ENCODE assay signal across 12 mouse cellular contexts in genomic region chr10:70916697-70917096, GRCm38 (mm10).
DNase-seq lines count a peak whose midpoint lies in the region; ATAC-seq and TF ChIP-seq lines count a peak whose summit lies in the region.
"Had no signal": no experiment of that assay in that cellular context is flagged by ENCODE, and none has a peak within 500 bp of the region (broad histone marks: within the 10 kb centered on the region; RNA-seq: fewer than 3 reads in every experiment).

No protein-coding gene starts in this region.

- peak; percentile 19 for DNase-seq in kidney, adult 2 months
- DNase-seq in lung, embryonic 14.5 days = no peak
- no peak for DNase-seq in lung, postnatal 10 days
- DNase-seq in NIH3T3 (ENCODE audit: low read depth) = peak; percentile 46
- no peak for DNase-seq in stomach, postnatal 0 days (ENCODE audit: low spot score)
- no peak for DNase-seq in cerebellum, postnatal 4 days (ENCODE audit: low spot score in 2 of 2)
- DNase-seq: adrenal gland, adult 8-10 months; cerebellum, adult 11 months had no signal

- H3K27ac ChIP-seq in kidney, adult 2 months (ENCODE audit: insufficient read depth, low read depth, low read length) = no peak overlapping the region
- no peak overlapping the region for H3K27ac ChIP-seq in kidney, embryonic 16.5 days (ENCODE audit: low read length)
- H3K27ac ChIP-seq in lung, embryonic 14.5 days (ENCODE audit: low read depth) = no peak overlapping the region
- H3K27ac ChIP-seq in stomach, postnatal 0 days (replicated peaks) = no peak overlapping the region
- H3K27ac ChIP-seq: heart, embryonic 15.5 days; limb, embryonic 12.5 days had no signal

- no peak for ATAC-seq in kidney, embryonic 16.5 days (ENCODE audit: low FRiP score, low TSS enrichment)
- no peak for ATAC-seq in lung, embryonic 14.5 days (ENCODE audit: insufficient read depth)
- ATAC-seq in stomach, postnatal 0 days (ENCODE audit: low FRiP score, low TSS enrichment) = no peak

- peaks cover 10% of the 10 kb centered on the region; the same call in 1 of the 2 replicates for H3K9me3 ChIP-seq in kidney, embryonic 16.5 days (ENCODE audit: low read length)
- no peaks in the 10 kb centered on the region for H3K9me3 ChIP-seq in lung, embryonic 14.5 days (ENCODE audit: low read depth, low read length)
- peaks cover 6% of the 10 kb centered on the region; the same call in 1 of the 2 replicates for H3K9me3 ChIP-seq in stomach, postnatal 0 days (ENCODE audit: control insufficient read depth, low read length)
- H3K9me3 ChIP-seq: heart, embryonic 15.5 days had no signal

- no peak overlapping the region for H3K4me2 ChIP-seq in kidney, embryonic 16.5 days (replicated peaks; ENCODE audit: low read depth, low read length)
- H3K4me2 ChIP-seq in lung, embryonic 14.5 days = no peak overlapping the region
- H3K4me2 ChIP-seq in stomach, postnatal 0 days (replicated peaks; ENCODE audit: low read depth) = no peak overlapping the region
- H3K4me2 ChIP-seq: heart, embryonic 15.5 days; limb, embryonic 12.5 days had no signal

- H3K4me1 ChIP-seq in kidney, adult 2 months (ENCODE audit: control insufficient read depth, insufficient read depth, low read length) = no peaks in the 10 kb centered on the region
- no peaks in the 10 kb centered on the region for H3K4me1 ChIP-seq in kidney, embryonic 16.5 days (ENCODE audit: insufficient read depth, low read length)
- H3K4me1 ChIP-seq in lung, embryonic 14.5 days (ENCODE audit: insufficient read depth) = no peaks in the 10 kb centered on the region
- no peaks in the 10 kb centered on the region for H3K4me1 ChIP-seq in stomach, postnatal 0 days (replicated peaks; ENCODE audit: control insufficient read depth, insufficient read depth)
- H3K4me1 ChIP-seq: heart, embryonic 15.5 days; limb, embryonic 12.5 days had no signal

- H3K9ac ChIP-seq in kidney, embryonic 16.5 days (replicated peaks; ENCODE audit: low read length) = no peak overlapping the region
- H3K9ac ChIP-seq in lung, embryonic 14.5 days = no peak overlapping the region
- no peak overlapping the region for H3K9ac ChIP-seq in stomach, postnatal 0 days (ENCODE audit: low read length)
- H3K9ac ChIP-seq: heart, embryonic 15.5 days; limb, embryonic 12.5 days had no signal

- H3K36me3 ChIP-seq in kidney, adult 2 months (ENCODE audit: control insufficient read depth, insufficient read depth, low read length) = no peaks in the 10 kb centered on the region
- H3K36me3 ChIP-seq in kidney, embryonic 16.5 days (ENCODE audit: insufficient read depth, low read length) = peaks cover 2% of the 10 kb centered on the region; the same call in 1 of the 2 replicates
- H3K36me3 ChIP-seq in lung, embryonic 14.5 days (ENCODE audit: insufficient read depth) = no peaks in the 10 kb centered on the region
- H3K36me3 ChIP-seq in stomach, postnatal 0 days (ENCODE audit: control insufficient read depth, insufficient read depth, low read length) = no peaks in the 10 kb centered on the region
- H3K36me3 ChIP-seq: G1E; heart, embryonic 15.5 days; limb, embryonic 12.5 days had no signal

- WGBS in kidney, adult 2 months = 88% methylated on average over 6 of the region's 6 CpGs
- 90% methylated on average over 6 of the region's 6 CpGs for WGBS in kidney, embryonic 16.5 days
- 85% methylated on average over 6 of the region's 6 CpGs for WGBS in lung, embryonic 14.5 days
- 94% methylated on average over 6 of the region's 6 CpGs for WGBS in stomach, postnatal 0 days

- H3K4me3 ChIP-seq in kidney, adult 2 months (ENCODE audit: insufficient read depth, low read depth, low read length) = no peak overlapping the region
- no peak overlapping the region for H3K4me3 ChIP-seq in kidney, embryonic 16.5 days (ENCODE audit: low read length)
- no peak overlapping the region for H3K4me3 ChIP-seq in lung, embryonic 14.5 days (ENCODE audit: low read depth, low read length)
- no peak overlapping the region for H3K4me3 ChIP-seq in stomach, postnatal 0 days (ENCODE audit: low read depth, low read length)
- H3K4me3 ChIP-seq: heart, embryonic 15.5 days; limb, embryonic 12.5 days had no signal

- TF ChIP-seq EP300 in stomach, postnatal 0 days (optimal IDR thresholded peaks at IDR 0.05) = no peak

- no peaks in the 10 kb centered on the region for H3K27me3 ChIP-seq in kidney, adult 2 months (replicated peaks; ENCODE audit: control insufficient read depth, insufficient read depth, low read length)
- no peaks in the 10 kb centered on the region for H3K27me3 ChIP-seq in kidney, embryonic 16.5 days (ENCODE audit: insufficient read depth, low read length)
- H3K27me3 ChIP-seq in lung, embryonic 14.5 days (ENCODE audit: insufficient read depth, low read length) = no peaks in the 10 kb centered on the region
- H3K27me3 ChIP-seq in stomach, postnatal 0 days (ENCODE audit: control insufficient read depth, insufficient read depth, low read length) = no peaks in the 10 kb centered on the region
- H3K27me3 ChIP-seq: heart, embryonic 15.5 days; limb, embryonic 12.5 days had no signal

- no peak for TF ChIP-seq POLR2A in kidney, adult 2 months (IDR thresholded peaks at IDR 0.05; ENCODE audit: low read depth, low read length)

- peak; percentile 42 for TF ChIP-seq CTCF in kidney, adult 2 months (conservative IDR thresholded peaks at IDR 0.05; ENCODE audit: insufficient read depth, insufficient read length, low read depth, low read length)
- peak; percentile 51 for TF ChIP-seq CTCF in lung, embryonic 14.5 days (IDR thresholded peaks at IDR 0.05; ENCODE audit: low read depth)
- peak; percentile 54 for TF ChIP-seq CTCF in stomach, postnatal 0 days (IDR thresholded peaks at IDR 0.05; ENCODE audit: low read depth)

Comparison
In these comparisons a context has a peak if more than half of its experiments do, and no peak if none do; other contexts are left out.
1. DNase-seq: peak in kidney, adult 2 months (single experiment) and NIH3T3 (single experiment); none in lung, embryonic 14.5 days (single experiment), lung, postnatal 10 days (single experiment), stomach, postnatal 0 days (single experiment) and cerebellum, postnatal 4 days (0 of 2).
2. Peak in every context shown above with its lines, with median percentiles within 50 percentile points of each other: CTCF ChIP-seq.